Mouse (Mus musculus): ENCODE measurements around the gene Piezo1.

GRCm38 (mm10) chr8:122544138-122544537 is 7.0 kb downstream of the Piezo1 start:
- TF ChIP-seq POLR2A (IDR thresholded peaks at IDR 0.05; ENCODE audit: low read depth, low read length) (no peak), CTCF (IDR thresholded peaks at IDR 0.05; ENCODE audit: borderline replicate concordance, insufficient read depth, low read length) (no peak)
